Mouse (Mus musculus) adrenal gland, postnatal 14 days (tissue): ENCODE results near the gene Dusp16. TPM values are rescaled to one million over a fixed set of nuclear protein-coding genes. Genes with fewer than 3 reads are reported as not detected.

Experiments used
- DNase-seq: peaks from one replicate; pipeline ENCODE4 v3.0.0; 2021; ENCODE audit warnings: mixed read lengths
- long read RNA-seq, 2 experiments: library from polyadenylated mRNA; stranded (forward); transcript quantifications; one replicate each; pipeline ENCODE4 v2.0.0; 2021
- total RNA-seq: library from RNA; stranded (reverse); gene quantifications from 2 replicates; pipeline ENCODE4 v1.2.3, GENCODE M21; 2021

Gene Dusp16
- 17.9 and 22.8 TPM in 2 replicates for total RNA-seq
- long read RNA-seq, experiment 1, partial matches to known transcripts: 1 of 7 reads
- long read RNA-seq, experiment 1, other reads (novel, unspliced or antisense): 6 of 7 reads
- long read RNA-seq, experiment 2, full-length matches to known transcripts: 1 of 9 reads
- long read RNA-seq, experiment 2, partial matches to known transcripts: 0 of 9 reads
- long read RNA-seq, experiment 2, other reads (novel, unspliced or antisense): 8 of 9 reads

DNA sequence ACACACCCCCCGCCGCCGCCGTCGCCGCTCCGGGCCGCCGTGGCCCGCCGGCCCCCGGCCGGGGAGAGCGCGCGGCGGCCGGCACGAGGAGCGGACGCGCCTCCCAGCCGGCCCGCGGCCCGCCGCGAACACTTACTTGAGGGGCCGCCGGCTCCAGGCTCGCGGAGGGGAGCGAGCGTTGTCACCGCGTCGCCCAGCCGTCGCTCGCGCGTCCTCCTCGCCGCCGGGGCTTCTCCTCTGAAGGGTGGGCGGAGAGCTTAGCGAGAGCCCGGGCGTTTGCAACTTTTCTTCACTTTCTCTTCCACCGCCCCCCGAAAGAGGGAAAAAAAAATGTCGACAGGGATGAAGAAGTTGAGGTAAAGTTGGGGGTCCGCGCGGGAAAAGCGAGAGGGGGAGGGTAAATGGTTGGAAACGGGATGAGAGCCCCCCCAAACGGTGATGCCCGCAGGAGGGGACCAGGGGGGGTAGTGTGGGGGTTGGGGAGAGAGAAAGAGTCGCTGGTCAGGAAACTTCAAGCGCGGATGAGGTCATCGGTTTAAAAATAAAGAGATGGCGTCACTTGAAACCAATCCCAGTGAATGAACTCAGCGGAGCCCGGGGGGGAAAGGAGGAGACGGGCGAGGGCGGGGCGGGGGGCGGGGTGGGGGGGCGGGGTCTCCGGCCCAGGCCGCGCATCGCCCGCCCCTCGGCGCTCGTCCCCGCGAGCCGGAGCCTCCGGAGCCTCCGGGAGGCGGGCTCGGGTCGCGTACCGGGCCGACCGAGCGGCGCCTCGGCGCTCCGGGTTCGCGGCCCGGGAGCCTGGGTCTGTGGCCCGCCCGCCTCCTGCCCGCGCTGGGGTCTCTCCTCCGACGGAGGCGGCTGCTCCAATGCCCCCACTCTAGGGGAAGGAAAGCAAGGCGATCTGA, at the start of gene Dusp16:
TSS of gene Dusp16 (minus strand) at position 485 of the 905 bp plus-strand sequence.
- DNase-seq: peak; percentile 93

GRCm38 (mm10) chr6:134840346-134840745, 47.9 kb upstream of the Dusp16 start:
- no peak for DNase-seq

DNA sequence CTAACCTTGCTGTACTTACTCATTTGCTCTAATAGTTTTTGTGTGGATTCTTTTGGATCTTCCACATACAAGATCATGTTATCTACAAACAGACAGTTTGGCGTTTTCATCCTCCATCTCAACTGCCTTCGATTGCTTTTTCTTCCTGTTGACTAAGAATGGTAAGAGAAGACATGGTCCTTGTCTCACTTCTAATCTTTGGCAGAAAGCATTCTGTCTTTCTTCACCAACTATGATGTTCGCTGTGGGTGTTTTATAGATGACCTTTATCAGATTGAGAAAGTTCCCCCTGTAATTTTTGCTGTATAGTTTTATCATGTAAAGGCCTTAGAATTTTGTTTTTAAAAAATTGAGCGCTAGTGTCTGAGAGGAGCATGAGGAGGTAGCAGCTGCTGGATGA, 45.7 kb upstream of the Dusp16 start:
- DNase-seq: no peak

- DNase-seq: no peak
These were observed 42.3 kb upstream of the Dusp16 start for GRCm38 (mm10) chr6:134834585-134835251.

GRCm38 (mm10) chr6:134830776-134831175, 38.4 kb upstream of the Dusp16 start:
- no peak for DNase-seq

- peak; percentile 100 for DNase-seq
These were observed 37.6 kb upstream of the Dusp16 start, which contains the start of gene Crebl2 for GRCm38 (mm10) chr6:134829786-134830700. Crebl2 (plus strand) TSS chr6:134830154.

DNA sequence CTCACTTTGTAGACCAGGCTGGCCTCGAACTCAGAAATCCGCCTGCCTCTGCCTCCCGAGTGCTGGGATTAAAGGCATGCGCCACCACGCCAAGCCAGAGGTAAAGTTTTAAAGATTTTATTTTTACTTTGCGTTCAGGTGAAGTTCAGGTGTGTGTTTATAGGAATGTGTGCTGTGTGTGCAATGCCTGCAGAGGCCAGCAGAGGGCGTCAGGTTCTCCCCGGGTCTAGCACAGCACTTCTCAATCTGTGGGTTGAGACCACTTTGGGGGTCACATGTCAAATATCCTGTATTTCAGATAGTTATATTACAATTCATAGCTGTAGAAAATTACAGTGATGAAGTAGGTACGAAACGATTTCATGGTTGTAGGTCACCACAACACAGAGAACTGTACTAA, 30.4 kb upstream of the Dusp16 start:
- DNase-seq: no peak

GRCm38 (mm10) chr6:134820411-134820810, 28.0 kb upstream of the Dusp16 start:
- DNase-seq: no peak

DNA sequence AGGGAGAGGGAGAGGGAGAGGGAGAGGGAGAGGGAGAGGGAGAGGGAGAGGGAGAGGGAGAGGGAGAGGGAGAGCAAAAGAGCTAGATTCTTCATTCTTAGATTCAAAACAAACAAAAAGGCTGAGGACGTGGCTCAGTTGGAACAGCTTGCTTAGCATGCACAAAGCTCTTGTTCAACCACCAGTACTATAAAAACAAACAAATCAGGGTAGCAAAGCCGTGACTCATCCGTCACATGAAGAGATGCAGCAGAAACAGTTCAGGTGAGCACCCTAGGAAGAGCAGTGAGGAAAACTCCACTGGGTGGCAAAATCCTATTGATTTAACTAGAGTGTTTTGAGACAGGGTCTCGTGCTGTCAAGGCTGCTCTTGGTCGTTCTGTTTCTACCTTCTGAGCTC, 27.3 kb upstream of the Dusp16 start:
- DNase-seq: no peak

GRCm38 (mm10) chr6:134817051-134817928, 24.9 kb upstream of the Dusp16 start:
- no peak for DNase-seq

DNA sequence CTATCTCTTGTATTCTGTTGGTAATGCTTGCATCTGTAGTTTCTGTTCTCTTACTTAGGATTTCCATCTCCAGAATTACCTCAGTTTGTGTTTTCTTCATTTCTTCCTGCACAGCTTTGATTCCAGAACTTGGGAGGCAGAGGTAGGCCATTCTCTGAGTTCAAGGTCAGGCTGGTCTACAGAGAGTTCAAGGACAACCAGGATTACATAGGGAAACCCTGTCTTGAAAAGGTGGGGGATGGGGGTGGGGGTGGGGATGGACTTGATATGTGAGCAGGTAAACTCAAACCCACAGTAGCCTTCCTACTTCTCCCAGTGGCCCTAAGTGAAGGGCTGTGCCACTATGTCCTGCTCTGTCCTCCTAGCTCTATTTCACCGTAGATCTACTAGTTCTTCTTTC, 20.6 kb upstream of the Dusp16 start:
- no peak for DNase-seq

- peak; percentile 76 for DNase-seq
These were observed 15.4 kb upstream of the Dusp16 start for GRCm38 (mm10) chr6:134807794-134808193.

DNA sequence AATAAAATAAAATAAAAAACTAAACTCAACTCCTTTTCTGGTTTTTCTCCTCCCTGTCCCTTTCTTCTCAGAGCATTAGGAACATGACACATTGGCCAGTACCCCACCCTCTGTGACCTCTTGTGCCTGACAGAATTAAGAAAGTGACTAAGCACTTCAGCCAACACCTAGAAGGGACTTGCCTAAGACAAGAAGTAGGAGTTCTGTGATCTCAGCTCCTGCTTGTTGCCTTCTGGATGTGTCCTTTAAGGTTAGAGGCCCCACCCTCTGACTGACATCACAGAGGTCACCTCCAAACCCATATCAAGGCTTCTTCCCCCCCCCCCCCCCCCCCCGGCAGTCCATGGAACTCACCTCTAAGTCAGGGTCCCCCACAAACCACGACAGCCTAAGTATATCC, 14.7 kb upstream of the Dusp16 start:
- DNase-seq: no peak

DNA sequence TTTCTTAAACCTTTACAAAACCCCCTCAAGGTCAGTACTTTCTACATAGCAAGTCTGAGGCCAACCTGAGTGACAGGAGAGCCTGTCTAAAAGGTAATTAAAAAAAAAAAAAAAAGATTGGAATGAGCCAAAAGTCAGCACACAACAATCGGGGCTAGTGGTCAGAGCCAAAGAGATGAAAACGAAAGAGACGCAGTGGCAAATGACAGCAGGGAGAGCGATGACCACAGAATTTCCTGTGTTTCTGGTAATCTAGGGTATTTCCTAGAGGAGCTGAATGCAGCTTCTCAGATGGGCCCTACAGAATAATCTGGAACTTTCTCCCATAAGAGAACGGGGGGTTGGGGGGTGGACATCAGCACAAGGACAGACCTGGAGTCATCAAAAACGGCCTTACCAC, 13.7 kb upstream of the Dusp16 start:
- DNase-seq: no peak

GRCm38 (mm10) chr6:134804736-134805277, 12.4 kb upstream of the Dusp16 start:
- peak; percentile 44 for DNase-seq

- peak; percentile 39 for DNase-seq
These were observed 10.2 kb upstream of the Dusp16 start for GRCm38 (mm10) chr6:134802641-134803043.

DNA sequence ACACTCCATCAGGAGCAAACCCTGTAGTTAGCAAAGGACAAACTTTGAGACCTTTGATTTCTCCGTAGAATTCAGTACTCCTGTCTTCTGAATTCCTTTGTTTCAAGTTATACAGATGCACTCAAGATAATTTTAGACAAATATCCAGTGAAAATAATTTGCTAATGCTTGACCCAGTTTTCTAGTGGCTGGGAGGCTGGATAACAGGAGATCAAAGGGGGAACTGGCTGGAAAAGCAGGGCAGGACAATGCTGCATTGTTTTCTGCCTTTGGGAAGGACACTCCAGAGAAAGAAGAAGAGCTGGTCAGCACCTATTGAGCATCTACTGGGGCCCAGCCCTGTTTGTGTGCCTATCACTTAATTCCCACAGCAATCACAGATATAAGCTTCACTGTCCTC, 9.1 kb upstream of the Dusp16 start:
- no peak for DNase-seq

DNA sequence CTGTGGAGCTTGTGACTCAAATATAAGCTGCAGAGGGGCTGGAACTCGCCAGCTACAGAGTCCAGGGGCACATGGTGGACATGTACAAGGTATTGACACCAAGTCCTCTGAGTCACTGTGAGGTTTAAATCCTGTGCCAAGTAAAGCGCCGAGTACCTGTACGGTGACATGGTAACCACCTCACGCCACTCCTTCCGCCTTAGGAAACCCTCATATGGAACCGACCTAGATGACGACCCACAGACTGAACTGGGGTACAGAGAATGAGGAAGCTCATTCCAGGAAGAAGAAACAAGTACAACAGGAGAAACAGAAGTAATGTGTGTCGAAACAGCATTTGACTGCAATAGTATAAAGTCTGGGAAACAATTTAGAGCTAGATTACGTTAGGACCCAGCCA, 3.9 kb upstream of the Dusp16 start:
- DNase-seq: no peak

GRCm38 (mm10) chr6:134793911-134794520, 1.6 kb upstream of the Dusp16 start:
- DNase-seq: peak; percentile 90
